Mouse (Mus musculus): ENCODE data around the gene Gse1. TPM values are rescaled to one million over a fixed set of nuclear protein-coding genes. Genes with fewer than 3 reads are reported as not detected.
A peak's percentile ranks its signal among the peaks of the same experiment; 100 is the strongest.

The Gse1 gene
- polyA plus RNA-seq, 1 experiment: 14.8 TPM

DNA sequence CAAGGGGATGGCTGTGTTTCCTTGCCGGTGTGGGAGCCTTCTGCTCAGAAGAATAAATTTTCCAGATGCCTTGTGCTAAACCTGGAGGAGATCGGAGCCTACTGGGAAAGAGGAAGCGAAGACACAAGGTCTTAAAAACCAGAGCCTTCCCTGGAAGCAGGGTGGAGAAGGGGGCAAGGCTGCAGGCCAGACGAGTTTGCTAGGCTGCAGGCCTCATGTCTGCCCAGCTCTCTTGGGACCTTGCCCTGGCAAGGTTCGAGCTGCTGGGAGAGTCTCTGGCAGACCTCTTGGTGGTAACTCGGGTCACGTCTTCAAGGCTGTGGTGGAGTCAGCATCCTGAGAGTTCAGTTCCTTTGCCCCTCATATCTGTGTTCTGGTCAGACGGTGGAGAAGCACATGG lies 6.6 kb downstream of the Gse1 start:
- H3K27me3 ChIP-seq (replicated peaks; ENCODE audit: control insufficient read depth, insufficient read depth, low read length): no peaks in the 10 kb centered on the region
- WGBS: 50% methylated on average over 8 of the region's 8 CpGs
- DNase-seq: no peak
- no peak for TF ChIP-seq POLR2A (IDR thresholded peaks at IDR 0.05; ENCODE audit: low read depth, low read length)
- TF ChIP-seq CTCF (conservative IDR thresholded peaks at IDR 0.05; ENCODE audit: insufficient read depth, insufficient read length, low read depth, low read length): no peak
- no peaks in the 10 kb centered on the region for H3K36me3 ChIP-seq (ENCODE audit: control insufficient read depth, insufficient read depth, low read length)
- no peak overlapping the region for H3K4me3 ChIP-seq (ENCODE audit: insufficient read depth, low read depth, low read length)
- H3K4me1 ChIP-seq (ENCODE audit: control insufficient read depth, insufficient read depth, low read length): no peaks in the 10 kb centered on the region
- H3K27ac ChIP-seq (ENCODE audit: insufficient read depth, low read depth, low read length): no peak overlapping the region

DNA sequence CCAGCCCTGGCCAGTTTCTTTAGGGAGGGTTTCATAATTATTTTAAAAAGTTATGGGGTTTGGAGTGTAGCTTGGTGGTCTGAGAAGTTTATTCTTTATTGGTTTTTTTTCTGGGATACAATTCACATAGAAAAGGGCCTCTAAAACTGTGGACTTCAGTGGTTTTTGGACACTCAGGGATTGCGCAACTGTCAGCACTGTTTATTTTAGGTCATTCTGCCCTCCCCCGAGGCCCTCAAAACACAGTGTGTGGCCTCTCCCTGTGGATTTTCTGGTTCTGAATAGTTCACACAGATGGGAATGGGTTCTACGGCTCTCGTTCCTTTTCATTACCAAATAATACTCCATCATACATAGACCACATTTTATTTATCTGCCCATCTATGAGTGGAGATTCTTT lies 15.0 kb downstream of the Gse1 start:
- WGBS: 79% methylated on average over 4 of the region's 4 CpGs
- Histone ChIP-seq H3K27me3 (replicated peaks; ENCODE audit: control insufficient read depth, insufficient read depth, low read length) (no peaks in the 10 kb centered on the region), H3K36me3 (ENCODE audit: control insufficient read depth, insufficient read depth, low read length) (no peaks in the 10 kb centered on the region), H3K4me1 (ENCODE audit: control insufficient read depth, insufficient read depth, low read length) (no peaks in the 10 kb centered on the region), H3K4me3 (ENCODE audit: insufficient read depth, low read depth, low read length) (no peak overlapping the region), H3K27ac (ENCODE audit: insufficient read depth, low read depth, low read length) (no peak overlapping the region)
- DNase-seq: peak; percentile 53
- TF ChIP-seq POLR2A (IDR thresholded peaks at IDR 0.05; ENCODE audit: low read depth, low read length) (no peak), CTCF (conservative IDR thresholded peaks at IDR 0.05; ENCODE audit: insufficient read depth, insufficient read length, low read depth, low read length) (no peak)

DNA sequence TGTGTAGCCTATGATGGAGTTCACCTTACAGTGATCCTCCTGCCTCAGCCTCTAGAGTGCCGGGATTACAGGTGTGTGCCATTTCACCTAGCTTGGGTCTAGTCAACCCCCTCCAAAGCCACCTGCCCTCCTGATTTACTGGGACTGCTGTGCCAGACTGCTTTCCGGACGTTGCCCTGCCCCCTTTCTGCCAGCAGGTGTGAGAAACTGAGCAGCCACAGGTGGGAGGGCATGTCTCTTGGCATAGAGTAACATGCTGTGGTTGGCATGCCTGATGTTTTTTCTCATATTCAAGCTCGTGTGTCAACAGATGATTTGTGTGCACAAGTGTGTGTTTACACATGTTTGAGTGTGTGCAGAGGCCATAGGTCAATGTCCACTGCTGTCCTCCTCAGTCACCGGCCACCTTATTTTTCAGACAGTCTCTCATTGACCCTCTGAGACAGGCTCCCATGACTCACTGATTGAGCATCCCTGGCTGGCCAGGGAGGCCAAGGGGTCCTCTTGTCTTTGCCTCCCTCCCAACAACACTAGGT lies 15.7 kb downstream of the Gse1 start:
- no peak for DNase-seq
- TF ChIP-seq POLR2A (IDR thresholded peaks at IDR 0.05; ENCODE audit: low read depth, low read length) (no peak), CTCF (conservative IDR thresholded peaks at IDR 0.05; ENCODE audit: insufficient read depth, insufficient read length, low read depth, low read length) (no peak)
- H3K27me3 ChIP-seq (replicated peaks; ENCODE audit: control insufficient read depth, insufficient read depth, low read length): no peaks in the 10 kb centered on the region
- H3K36me3 ChIP-seq (ENCODE audit: control insufficient read depth, insufficient read depth, low read length): no peaks in the 10 kb centered on the region
- H3K27ac ChIP-seq (ENCODE audit: insufficient read depth, low read depth, low read length): no peak overlapping the region
- no peak overlapping the region for H3K4me3 ChIP-seq (ENCODE audit: insufficient read depth, low read depth, low read length)
- no peaks in the 10 kb centered on the region for H3K4me1 ChIP-seq (ENCODE audit: control insufficient read depth, insufficient read depth, low read length)
- WGBS: 77% methylated on average over 5 of the region's 5 CpGs

DNA sequence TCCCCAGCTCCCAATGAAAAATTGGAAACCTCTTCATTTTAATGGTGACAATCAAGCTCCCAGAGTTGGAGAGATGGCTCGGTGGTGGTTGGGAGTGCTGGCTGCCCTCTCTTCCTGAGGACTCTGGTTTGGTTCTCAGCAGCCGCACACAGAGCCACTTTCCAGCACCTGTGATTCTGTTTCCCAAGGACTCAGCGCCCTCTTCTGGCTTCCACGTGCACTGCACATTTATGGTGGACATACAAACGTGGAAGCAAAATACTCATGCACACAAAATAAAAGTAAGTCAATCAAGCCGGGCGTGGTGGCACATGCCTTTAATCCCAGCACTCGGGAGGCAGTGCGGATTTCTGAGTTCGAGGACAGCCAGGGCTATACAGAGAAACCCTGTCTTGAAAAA lies 16.3 kb downstream of the Gse1 start:
- H3K4me1 ChIP-seq (ENCODE audit: control insufficient read depth, insufficient read depth, low read length): no peaks in the 10 kb centered on the region
- no peaks in the 10 kb centered on the region for H3K27me3 ChIP-seq (replicated peaks; ENCODE audit: control insufficient read depth, insufficient read depth, low read length)
- H3K27ac ChIP-seq (ENCODE audit: insufficient read depth, low read depth, low read length): no peak overlapping the region
- TF ChIP-seq CTCF (conservative IDR thresholded peaks at IDR 0.05; ENCODE audit: insufficient read depth, insufficient read length, low read depth, low read length) (peak; percentile 34; the same call in 1 of the 2 replicates), POLR2A (IDR thresholded peaks at IDR 0.05; ENCODE audit: low read depth, low read length) (no peak)
- DNase-seq: no peak
- 94% methylated on average over 10 of the region's 10 CpGs for WGBS
- H3K36me3 ChIP-seq (ENCODE audit: control insufficient read depth, insufficient read depth, low read length): no peaks in the 10 kb centered on the region
- no peak overlapping the region for H3K4me3 ChIP-seq (ENCODE audit: insufficient read depth, low read depth, low read length)

DNA sequence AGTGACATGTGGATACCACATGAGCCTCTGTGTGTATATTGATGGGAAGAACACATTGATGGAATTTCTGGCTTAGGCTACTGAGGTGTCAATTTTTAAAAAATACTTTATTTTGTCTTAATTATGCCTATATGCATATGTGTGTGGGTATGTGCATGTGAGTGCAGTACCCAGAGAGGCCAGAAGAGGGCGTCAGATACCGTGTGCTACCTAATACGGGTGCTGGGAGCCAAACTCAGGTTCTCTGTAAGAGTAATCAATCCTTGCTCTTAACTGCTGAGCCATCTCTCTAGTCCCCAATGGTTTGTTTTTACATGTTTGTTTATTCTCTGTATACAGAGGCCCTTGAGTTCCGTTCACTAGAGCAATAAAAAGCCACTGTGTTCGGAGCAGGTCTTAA lies 19.4 kb downstream of the Gse1 start:
- Histone ChIP-seq H3K36me3 (ENCODE audit: control insufficient read depth, insufficient read depth, low read length) (no peaks in the 10 kb centered on the region), H3K27ac (ENCODE audit: insufficient read depth, low read depth, low read length) (no peak overlapping the region), H3K27me3 (replicated peaks; ENCODE audit: control insufficient read depth, insufficient read depth, low read length) (no peaks in the 10 kb centered on the region), H3K4me3 (ENCODE audit: insufficient read depth, low read depth, low read length) (no peak overlapping the region), H3K4me1 (ENCODE audit: control insufficient read depth, insufficient read depth, low read length) (no peaks in the 10 kb centered on the region)
- no peak for DNase-seq
- TF ChIP-seq POLR2A (IDR thresholded peaks at IDR 0.05; ENCODE audit: low read depth, low read length) (no peak), CTCF (conservative IDR thresholded peaks at IDR 0.05; ENCODE audit: insufficient read depth, insufficient read length, low read depth, low read length) (peak; percentile 26; the same call in 1 of the 2 replicates)
- WGBS: 81% methylated on average over 5 of the region's 5 CpGs

DNA sequence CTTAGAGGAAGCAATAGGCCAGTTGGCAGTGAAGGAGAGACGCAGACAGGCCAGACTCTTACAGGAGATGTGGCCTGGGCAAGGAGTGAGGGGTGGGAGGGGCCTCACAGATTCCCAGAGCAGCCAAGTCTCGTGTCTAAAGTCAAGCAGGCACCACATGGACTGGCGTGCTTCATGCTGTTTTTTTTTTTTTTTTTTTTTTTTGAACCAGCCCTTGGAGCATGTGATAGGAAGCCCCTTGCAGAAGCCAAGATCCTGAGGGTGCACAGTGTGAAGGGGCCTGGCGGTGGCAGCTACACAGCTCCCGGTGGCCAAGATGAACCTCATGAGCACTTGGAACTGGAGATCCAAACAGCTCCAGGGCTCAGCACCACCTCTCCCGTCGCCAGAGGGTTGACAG lies 19.8 kb downstream of the Gse1 start:
- DNase-seq: no peak

DNA sequence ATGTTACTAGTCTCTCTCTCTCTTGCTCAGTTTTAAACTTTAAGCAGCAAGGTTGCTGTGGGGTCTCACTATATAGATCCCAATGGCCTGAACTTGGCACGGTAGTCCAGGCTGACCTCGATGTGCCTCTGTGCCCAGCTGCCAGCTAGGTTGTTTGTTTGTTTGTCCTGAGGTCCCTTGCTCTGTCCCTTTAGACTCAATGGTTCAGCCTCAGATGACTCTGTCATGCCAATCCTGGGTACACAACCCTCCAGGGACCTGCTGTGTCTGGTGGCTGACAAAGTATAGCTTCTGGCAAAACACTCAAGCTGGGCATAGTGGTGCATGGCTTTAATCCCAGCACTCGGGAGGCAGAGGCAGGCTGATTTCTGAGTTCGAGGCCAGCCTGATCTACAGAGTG lies 20.2 kb downstream of the Gse1 start:
- TF ChIP-seq POLR2A (IDR thresholded peaks at IDR 0.05; ENCODE audit: low read depth, low read length) (no peak), CTCF (conservative IDR thresholded peaks at IDR 0.05; ENCODE audit: insufficient read depth, insufficient read length, low read depth, low read length) (no peak)
- no peak for DNase-seq
- 91% methylated on average over 4 of the region's 4 CpGs for WGBS
- Histone ChIP-seq H3K4me3 (ENCODE audit: insufficient read depth, low read depth, low read length) (no peak overlapping the region), H3K27ac (ENCODE audit: insufficient read depth, low read depth, low read length) (no peak overlapping the region), H3K36me3 (ENCODE audit: control insufficient read depth, insufficient read depth, low read length) (no peaks in the 10 kb centered on the region), H3K4me1 (ENCODE audit: control insufficient read depth, insufficient read depth, low read length) (no peaks in the 10 kb centered on the region), H3K27me3 (replicated peaks; ENCODE audit: control insufficient read depth, insufficient read depth, low read length) (no peaks in the 10 kb centered on the region)

More for the DNA sequence above, 19.8 kb downstream of the Gse1 start:
- Histone ChIP-seq H3K4me1 (ENCODE audit: control insufficient read depth, insufficient read depth, low read length) (no peaks in the 10 kb centered on the region), H3K4me3 (ENCODE audit: insufficient read depth, low read depth, low read length) (no peak overlapping the region), H3K36me3 (ENCODE audit: control insufficient read depth, insufficient read depth, low read length) (no peaks in the 10 kb centered on the region), H3K27ac (ENCODE audit: insufficient read depth, low read depth, low read length) (no peak overlapping the region), H3K27me3 (replicated peaks; ENCODE audit: control insufficient read depth, insufficient read depth, low read length) (no peaks in the 10 kb centered on the region)
- TF ChIP-seq CTCF (conservative IDR thresholded peaks at IDR 0.05; ENCODE audit: insufficient read depth, insufficient read length, low read depth, low read length): no peak
- TF ChIP-seq POLR2A (IDR thresholded peaks at IDR 0.05; ENCODE audit: low read depth, low read length): no peak
- WGBS: 74% methylated on average over 7 of the region's 7 CpGs

Measured in kidney, adult 2 months (tissue).